Comparison of ENCODE assay signal across 8 mouse cellular contexts in genomic region chr1:187448173-187448572, GRCm38 (mm10).
DNase-seq lines count a peak whose midpoint lies in the region; ATAC-seq and TF ChIP-seq lines count a peak whose summit lies in the region.

No protein-coding gene starts in this region.

- H3K9ac ChIP-seq in heart, adult 2 months (ENCODE audit: low read depth, low read length) = no peak overlapping the region
- 0 out of 2 replicates have a peak overlapping the region, but pooled peaks have one; percentile 24 for H3K9ac ChIP-seq in kidney, postnatal 0 days (ENCODE audit: low read depth, low read length)
- no peak overlapping the region for H3K9ac ChIP-seq in limb, embryonic 14.5 days (ENCODE audit: low read depth, low read length, severe bottlenecking)
- no peak overlapping the region for H3K9ac ChIP-seq in neural tube, embryonic 15.5 days (replicated peaks)

- H3K4me2 ChIP-seq in kidney, postnatal 0 days (ENCODE audit: low read length) = peak overlapping the region; percentile 43
- H3K4me2 ChIP-seq in limb, embryonic 14.5 days (replicated peaks; ENCODE audit: low read depth, low read length, severe bottlenecking) = peak overlapping the region; percentile 35
- peak overlapping the region; percentile 15; the same call in 1 of the 2 replicates for H3K4me2 ChIP-seq in neural tube, embryonic 15.5 days

- no peak overlapping the region for H3K27ac ChIP-seq in heart, adult 2 months
- H3K27ac ChIP-seq in kidney, postnatal 0 days = no peak overlapping the region
- H3K27ac ChIP-seq in limb, embryonic 14.5 days (replicated peaks; ENCODE audit: low read depth, low read length) = no peak overlapping the region
- no peak overlapping the region for H3K27ac ChIP-seq in neural tube, embryonic 15.5 days (replicated peaks)

- intact Hi-C loops in heart, adult 2 months (cut with DNase I) = loop anchor here (10.0 kb wide), 1 partner anchor 1357 kb away; no protein-coding TSS in a partner anchor

- no peaks in the 10 kb centered on the region for H3K36me3 ChIP-seq in heart, adult 2 months (ENCODE audit: control insufficient read depth, insufficient read depth, low read length)
- H3K36me3 ChIP-seq in kidney, postnatal 0 days (ENCODE audit: insufficient read depth, low read length) = no peaks in the 10 kb centered on the region
- H3K36me3 ChIP-seq in limb, embryonic 14.5 days (ENCODE audit: control insufficient read depth, insufficient read depth, low read length) = no peaks in the 10 kb centered on the region
- no peaks in the 10 kb centered on the region for H3K36me3 ChIP-seq in neural tube, embryonic 15.5 days

- WGBS in heart, adult 2 months = 16% methylated on average over 6 of the region's 6 CpGs
- 6% methylated on average over 6 of the region's 6 CpGs for WGBS in kidney, postnatal 0 days
- 11% methylated on average over 6 of the region's 6 CpGs for WGBS in limb, embryonic 14.5 days
- WGBS in neural tube, embryonic 15.5 days = 21% methylated on average over 6 of the region's 6 CpGs

- no peak for TF ChIP-seq POLR2A in heart, adult 2 months (IDR thresholded peaks at IDR 0.05; ENCODE audit: insufficient read depth, low read depth, low read length)
- TF ChIP-seq POLR2A in limb, embryonic 14.5 days (IDR thresholded peaks at IDR 0.05; ENCODE audit: borderline replicate concordance, extremely low read depth, insufficient read depth, insufficient read length) = no peak

- TF ChIP-seq CTCF in heart, adult 2 months (IDR thresholded peaks at IDR 0.05) = peak; percentile 82
- peak; percentile 93 for TF ChIP-seq CTCF in kidney, postnatal 0 days (IDR thresholded peaks at IDR 0.05; ENCODE audit: low read depth)

- no peak; the same call in 1 of the 2 replicates for ATAC-seq in kidney, postnatal 0 days (replicated peaks; ENCODE audit: low FRiP score, low read depth)
- ATAC-seq in limb, embryonic 14.5 days (ENCODE audit: low FRiP score, low read depth) = no peak
- no peak for ATAC-seq in neural tube, embryonic 15.5 days (ENCODE audit: low FRiP score)

- no peaks in the 10 kb centered on the region for H3K79me2 ChIP-seq in heart, adult 2 months (replicated peaks; ENCODE audit: control insufficient read depth, insufficient read depth, low read length)

- no peak overlapping the region for H3K4me3 ChIP-seq in heart, adult 2 months
- 0 out of 2 replicates have a peak overlapping the region, but pooled peaks have one; percentile 4 for H3K4me3 ChIP-seq in kidney, postnatal 0 days (replicated peaks; ENCODE audit: low read depth, low read length)
- no peak overlapping the region for H3K4me3 ChIP-seq in limb, embryonic 14.5 days (replicated peaks; ENCODE audit: low read length)
- H3K4me3 ChIP-seq in neural tube, embryonic 15.5 days (replicated peaks) = no peak overlapping the region

- no peak for TF ChIP-seq EP300 in heart, adult 2 months (IDR thresholded peaks at IDR 0.05; ENCODE audit: insufficient read depth, low read depth, low read length)

- DNase-seq in urinary bladder, adult 18-20 months (ENCODE audit: low spot score in 2 of 2) = peak; percentile 37 to 38
- no peak for DNase-seq in urinary bladder, postnatal 10 days (ENCODE audit: low spot score)
- peak; percentile 82 for DNase-seq in embryo, embryonic 11 days
- peak; percentile 25 to 57 for DNase-seq in heart, adult 2 months
- peak; percentile 92 for DNase-seq in kidney, postnatal 0 days (ENCODE audit: low spot score)
- DNase-seq in limb, embryonic 14.5 days (ENCODE audit: low spot score) = peak; percentile 73
- peak; percentile 53 for DNase-seq in urinary bladder, postnatal 25 days (ENCODE audit: low spot score)

- no peaks in the 10 kb centered on the region for H3K4me1 ChIP-seq in heart, adult 2 months (ENCODE audit: control insufficient read depth, insufficient read depth, low read length)
- H3K4me1 ChIP-seq in kidney, postnatal 0 days (replicated peaks; ENCODE audit: insufficient read depth, low read length) = peaks cover 6% of the 10 kb centered on the region; the same call in 1 of the 2 replicates
- peaks cover 4% of the 10 kb centered on the region; the same call in 1 of the 2 replicates for H3K4me1 ChIP-seq in limb, embryonic 14.5 days (ENCODE audit: control insufficient read depth, insufficient read depth, low read length)
- H3K4me1 ChIP-seq in neural tube, embryonic 15.5 days = peaks cover 7% of the 10 kb centered on the region; the same call in 1 of the 2 replicates

- no peaks in the 10 kb centered on the region for H3K9me3 ChIP-seq in kidney, postnatal 0 days (replicated peaks; ENCODE audit: low read length)
- no peaks in the 10 kb centered on the region for H3K9me3 ChIP-seq in limb, embryonic 14.5 days (ENCODE audit: control insufficient read depth, low read length)
- H3K9me3 ChIP-seq in neural tube, embryonic 15.5 days (replicated peaks) = no peaks in the 10 kb centered on the region

- no peaks in the 10 kb centered on the region for H3K27me3 ChIP-seq in heart, adult 2 months (ENCODE audit: control insufficient read depth, insufficient read depth, low read length)
- H3K27me3 ChIP-seq in kidney, postnatal 0 days (ENCODE audit: insufficient read depth, low read length) = no peaks in the 10 kb centered on the region
- H3K27me3 ChIP-seq in limb, embryonic 14.5 days (ENCODE audit: control insufficient read depth, insufficient read depth, low read length) = no peaks in the 10 kb centered on the region
- no peaks in the 10 kb centered on the region for H3K27me3 ChIP-seq in neural tube, embryonic 15.5 days (replicated peaks)
